Mouse (Mus musculus) kidney, embryonic 16.5 days (tissue): ENCODE measurements around the gene Serpine2. TPM values are rescaled to one million over a fixed set of nuclear protein-coding genes. Genes with fewer than 3 reads are reported as not detected.

Source experiments
- ATAC-seq: fragments of 200-750 bp; cut with Nextera tagmentation; 2 replicates; pipeline ENCODE4 v1.8.0; 2017; ENCODE audit warnings: moderate TSS enrichment; ENCODE audit not compliant: low FRiP score, low TSS enrichment
- H3K27ac ChIP-seq: fragments of 300-500 bp; sonication (generic); 2 replicates; pipeline ENCODE4 v1.5.1; 2014; ENCODE audit warnings: low read length
- H3K27me3 ChIP-seq: fragments of 300-500 bp; sonication (generic); 2 replicates; pipeline ENCODE4 v1.6.1; 2014; ENCODE audit warnings: low read length, control low read depth, mixed read lengths; ENCODE audit not compliant: insufficient read depth
- H3K36me3 ChIP-seq: fragments of 300-500 bp; sonication (generic); 2 replicates; pipeline ENCODE4 v1.6.1; 2014; ENCODE audit warnings: low read length, control low read depth, mixed read lengths; ENCODE audit not compliant: insufficient read depth
- H3K4me1 ChIP-seq: fragments of 300-500 bp; sonication (generic); 2 replicates; pipeline ENCODE4 v1.6.1; 2014; ENCODE audit warnings: low read length, control low read depth, mixed read lengths; ENCODE audit not compliant: insufficient read depth
- H3K4me2 ChIP-seq: fragments of 300-500 bp; sonication (generic); replicated peaks from 2 replicates; pipeline ENCODE4 v1.6.1; 2014; ENCODE audit warnings: low read depth, low read length
- H3K4me3 ChIP-seq: fragments of 300-500 bp; sonication (generic); 2 replicates; pipeline ENCODE4 v1.5.1; 2014; ENCODE audit warnings: mild to moderate bottlenecking, low read length
- H3K9ac ChIP-seq: fragments of 300-500 bp; sonication (generic); replicated peaks from 2 replicates; pipeline ENCODE4 v1.6.1; 2014; ENCODE audit warnings: low read length
- H3K9me3 ChIP-seq: fragments of 300-500 bp; sonication (generic); 2 replicates; pipeline ENCODE4 v1.6.1; 2016; ENCODE audit warnings: low read length, control low read depth
- WGBS: fragments of 180-500 bp; shearing (Covaris S2); extraction: QIAGEN DNeasy Blood & Tissue Kit; methylation state at CpG from one replicate; pipeline ENCODE4 v1.1.7; 2014; 5-methylcytosine and 5-hydroxymethylcytosine counted together
- polyA plus RNA-seq: library from polyadenylated mRNA; unstranded; fragments of >200 nt; fragmentation: Nextera tagmentation; extraction: Ambion mirVana; gene quantifications from 2 replicates; pipeline ENCODE4 v1.2.1, GENCODE M21; 2015

The Serpine2 gene
- polyA plus RNA-seq, 1 experiment from 2014 or later = 176 TPM

- no peaks in the 10 kb centered on the region for H3K27me3 ChIP-seq
- peak; percentile 96 for ATAC-seq
- peak overlapping the region; percentile 90 for H3K4me3 ChIP-seq
- no peaks in the 10 kb centered on the region for H3K36me3 ChIP-seq
- H3K4me1 ChIP-seq = peaks cover 11% of the 10 kb centered on the region
- peak overlapping the region; percentile 88 for H3K9ac ChIP-seq
- H3K9me3 ChIP-seq = no peaks in the 10 kb centered on the region
- peak overlapping the region; percentile 12; the same call in 1 of the 2 replicates for H3K27ac ChIP-seq
- under 1% methylated on average over 64 of the region's 65 CpGs for WGBS
- H3K4me2 ChIP-seq = peak overlapping the region; percentile 75
Measured at GRCm38 (mm10) chr1:79761106-79761916, 99.7 kb downstream of the Serpine2 start.

GRCm38 (mm10) chr1:79760656-79761055 lies 100.3 kb downstream of the Serpine2 start:
- Histone ChIP-seq H3K9ac (peak overlapping the region; percentile 88), H3K4me1 (peaks cover 11% of the 10 kb centered on the region), H3K36me3 (no peaks in the 10 kb centered on the region), H3K4me2 (peak overlapping the region; percentile 75), H3K27ac (no peak overlapping the region; the same call in 1 of the 2 replicates), H3K4me3 (peak overlapping the region; percentile 90), H3K9me3 (no peaks in the 10 kb centered on the region), H3K27me3 (no peaks in the 10 kb centered on the region)
- peak; percentile 13; the same call in 1 of the 2 replicates for ATAC-seq
- WGBS = 6% methylated on average over 11 of the region's 11 CpGs

- 62% methylated on average over 5 of the region's 5 CpGs for WGBS
- ATAC-seq = no peak
- H3K9ac ChIP-seq = peak overlapping the region; percentile 32; the same call in 1 of the 2 replicates
- no peak overlapping the region for H3K27ac ChIP-seq
- H3K9me3 ChIP-seq = no peaks in the 10 kb centered on the region
- no peaks in the 10 kb centered on the region for H3K27me3 ChIP-seq
- no peaks in the 10 kb centered on the region for H3K36me3 ChIP-seq
- peaks cover 11% of the 10 kb centered on the region for H3K4me1 ChIP-seq
- no peak overlapping the region for H3K4me3 ChIP-seq
- peak overlapping the region; percentile 75 for H3K4me2 ChIP-seq
Measured at GRCm38 (mm10) chr1:79759436-79759972, 101.5 kb downstream of the Serpine2 start.

GRCm38 (mm10) chr1:79759006-79759405 lies 102.0 kb downstream of the Serpine2 start:
- Histone ChIP-seq H3K4me3 (no peak overlapping the region), H3K27ac (no peak overlapping the region), H3K4me1 (peaks cover 11% of the 10 kb centered on the region), H3K9me3 (no peaks in the 10 kb centered on the region), H3K27me3 (no peaks in the 10 kb centered on the region), H3K36me3 (no peaks in the 10 kb centered on the region), H3K9ac (no peak overlapping the region), H3K4me2 (no peak overlapping the region)
- ATAC-seq = no peak
- 32% methylated on average over 2 of the region's 2 CpGs for WGBS

GRCm38 (mm10) chr1:79757597-79757996 lies 103.4 kb downstream of the Serpine2 start:
- Histone ChIP-seq H3K27me3 (no peaks in the 10 kb centered on the region), H3K27ac (peak overlapping the region; percentile 52), H3K4me2 (no peak overlapping the region), H3K36me3 (no peaks in the 10 kb centered on the region), H3K4me1 (peaks cover 11% of the 10 kb centered on the region), H3K9ac (no peak overlapping the region), H3K9me3 (no peaks in the 10 kb centered on the region), H3K4me3 (no peak overlapping the region)
- 77% methylated on average over 4 of the region's 4 CpGs for WGBS
- no peak for ATAC-seq

DNA sequence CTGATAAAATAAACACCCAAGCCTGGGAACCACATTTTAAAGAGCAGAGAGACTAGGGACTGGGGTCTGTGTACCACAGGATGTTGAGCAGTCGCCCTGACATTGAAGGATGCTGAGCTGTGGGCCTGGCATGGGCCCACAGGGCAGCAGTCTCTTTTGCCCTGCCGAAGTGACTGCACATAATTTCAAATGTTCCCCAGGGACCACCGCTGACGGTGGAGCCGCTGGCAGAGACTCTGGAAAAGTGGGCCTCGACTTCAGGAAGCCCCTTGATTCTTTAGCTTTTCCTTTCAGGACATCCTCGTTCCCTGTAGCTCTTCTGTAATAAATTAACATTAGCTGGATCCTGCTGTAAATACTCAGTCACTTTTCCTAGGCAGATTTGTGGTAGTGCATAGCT lies 103.8 kb downstream of the Serpine2 start:
- Histone ChIP-seq H3K27me3 (no peaks in the 10 kb centered on the region), H3K4me2 (no peak overlapping the region), H3K4me1 (peaks cover 7% of the 10 kb centered on the region), H3K36me3 (no peaks in the 10 kb centered on the region), H3K9ac (no peak overlapping the region), H3K27ac (peak overlapping the region; percentile 52), H3K9me3 (no peaks in the 10 kb centered on the region), H3K4me3 (no peak overlapping the region)
- WGBS = 56% methylated on average over 7 of the region's 7 CpGs
- ATAC-seq = no peak

DNA sequence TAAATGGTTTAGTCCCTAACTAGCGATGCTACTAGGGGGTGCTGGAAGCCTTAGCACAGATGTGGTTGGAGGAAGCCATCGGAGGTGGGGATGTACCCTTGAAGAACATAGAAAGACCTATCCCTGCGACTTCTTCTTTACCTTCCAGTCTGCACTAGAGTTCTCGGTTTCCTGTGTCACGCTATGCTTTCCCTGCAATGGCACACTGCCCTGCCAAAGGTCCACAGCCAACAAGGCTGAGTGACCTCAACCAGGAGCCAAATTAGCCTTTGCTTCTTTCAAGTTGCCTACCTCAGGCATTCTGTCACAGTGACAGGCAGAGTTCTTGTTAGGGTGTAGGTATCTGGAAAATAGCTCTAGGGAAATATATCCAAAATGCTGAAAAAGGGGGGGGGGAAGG lies 104.6 kb downstream of the Serpine2 start:
- Histone ChIP-seq H3K4me3 (no peak overlapping the region), H3K36me3 (no peaks in the 10 kb centered on the region), H3K9me3 (no peaks in the 10 kb centered on the region), H3K27me3 (no peaks in the 10 kb centered on the region), H3K9ac (no peak overlapping the region), H3K27ac (no peak overlapping the region), H3K4me1 (peaks cover 6% of the 10 kb centered on the region; the same call in 1 of the 2 replicates), H3K4me2 (no peak overlapping the region)
- no peak for ATAC-seq
- WGBS = 87% methylated on average over 5 of the region's 5 CpGs

GRCm38 (mm10) chr1:79755376-79755775 lies 105.6 kb downstream of the Serpine2 start:
- WGBS = 55% methylated on average over 2 of the region's 2 CpGs
- no peak overlapping the region for H3K9ac ChIP-seq
- no peaks in the 10 kb centered on the region for H3K27me3 ChIP-seq
- H3K4me2 ChIP-seq = no peak overlapping the region
- no peak for ATAC-seq
- H3K4me1 ChIP-seq = peaks cover 6% of the 10 kb centered on the region; the same call in 1 of the 2 replicates
- H3K4me3 ChIP-seq = no peak overlapping the region
- H3K36me3 ChIP-seq = 0 out of 2 replicates have a peak, but pooled peaks cover 6% of the 10 kb centered on the region
- no peak overlapping the region for H3K27ac ChIP-seq
- H3K9me3 ChIP-seq = 0 out of 2 replicates have a peak, but pooled peaks cover 3% of the 10 kb centered on the region

DNA sequence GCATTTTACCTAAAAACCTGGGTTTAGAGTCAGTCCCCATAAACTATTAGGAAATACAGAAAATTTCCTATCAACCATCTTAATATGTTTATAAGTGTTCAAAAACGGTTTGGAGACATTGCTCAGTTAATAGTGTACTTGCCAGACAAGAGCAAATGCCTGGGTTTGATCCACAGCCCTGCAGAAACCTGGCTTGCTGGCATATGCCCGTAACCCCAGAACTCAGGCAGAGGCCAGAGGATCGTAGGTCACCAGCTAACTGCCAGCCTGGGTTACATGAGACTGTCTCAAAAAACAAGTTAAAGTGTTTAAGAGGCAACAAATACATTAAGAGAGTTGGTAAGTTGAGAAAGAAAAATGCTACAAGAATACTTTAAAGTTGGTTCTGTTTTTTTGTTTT lies 106.0 kb downstream of the Serpine2 start:
- 73% methylated on average over 3 of the region's 3 CpGs for WGBS
- H3K4me3 ChIP-seq = no peak overlapping the region
- ATAC-seq = no peak

GRCm38 (mm10) chr1:79753456-79753855 lies 107.5 kb downstream of the Serpine2 start:
- no peaks in the 10 kb centered on the region for H3K27me3 ChIP-seq
- H3K9ac ChIP-seq = no peak overlapping the region
- H3K9me3 ChIP-seq = 0 out of 2 replicates have a peak, but pooled peaks cover 3% of the 10 kb centered on the region
- ATAC-seq = no peak
- H3K27ac ChIP-seq = no peak overlapping the region
- 0 out of 2 replicates have a peak, but pooled peaks cover 6% of the 10 kb centered on the region for H3K36me3 ChIP-seq
- H3K4me1 ChIP-seq = 0 out of 2 replicates have a peak, but pooled peaks cover 3% of the 10 kb centered on the region
- H3K4me3 ChIP-seq = no peak overlapping the region
- no peak overlapping the region for H3K4me2 ChIP-seq
- WGBS = 90% methylated on average over 3 of the region's 3 CpGs

More for the DNA sequence above, 106.0 kb downstream of the Serpine2 start:
- no peaks in the 10 kb centered on the region for H3K27me3 ChIP-seq
- no peak overlapping the region for H3K4me2 ChIP-seq
- 0 out of 2 replicates have a peak, but pooled peaks cover 6% of the 10 kb centered on the region for H3K36me3 ChIP-seq
- peaks cover 6% of the 10 kb centered on the region; the same call in 1 of the 2 replicates for H3K4me1 ChIP-seq
- 0 out of 2 replicates have a peak, but pooled peaks cover 3% of the 10 kb centered on the region for H3K9me3 ChIP-seq
- no peak overlapping the region for H3K9ac ChIP-seq
- no peak overlapping the region for H3K27ac ChIP-seq
